Mouse (Mus musculus) midbrain, embryonic 13.5 days (tissue): Measurements from ENCODE around the gene Lce1e. TPM values are rescaled to one million over a fixed set of nuclear protein-coding genes. Genes with fewer than 3 reads are reported as not detected.

Experiments
- polyA plus RNA-seq: library from polyadenylated mRNA; unstranded; fragments of >200 nt; fragmentation: Nextera tagmentation; extraction: Ambion mirVana; gene quantifications from 2 replicates; pipeline ENCODE4 v1.2.1, GENCODE M21; 2015

Gene Lce1e
- polyA plus RNA-seq, 1 experiment from 2014 or later: not detected

Other genes with a start within 250 kb of the Lce1e start
- not detected in 2 replicates for gene Sprr1a, start 223.2 kb downstream of the Lce1e start, polyA plus RNA-seq
- gene Sprr4, start 208.6 kb downstream of the Lce1e start, polyA plus RNA-seq: not detected in 2 replicates
- not detected in 2 replicates for gene 2310046K23Rik, start 174.6 kb downstream of the Lce1e start, polyA plus RNA-seq
- not detected in 2 replicates for gene Ivl, start 135.3 kb downstream of the Lce1e start, polyA plus RNA-seq
- not detected in 2 replicates for gene Smcp, start 120.1 kb downstream of the Lce1e start, polyA plus RNA-seq
- gene 2210017I01Rik, start 101.6 kb downstream of the Lce1e start, polyA plus RNA-seq: not detected in 2 replicates
- not detected in 2 replicates for gene Lce6a, start 87.4 kb downstream of the Lce1e start, polyA plus RNA-seq
- gene Lce1a1, start 60.8 kb downstream of the Lce1e start, polyA plus RNA-seq: not detected in 2 replicates
- gene Lce1b, start 52.1 kb downstream of the Lce1e start, polyA plus RNA-seq: not detected in 2 replicates
- not detected in 2 replicates for gene Lce1a2, start 38.8 kb downstream of the Lce1e start, polyA plus RNA-seq
- not detected in 2 replicates for gene Lce1c, start 29.8 kb downstream of the Lce1e start, polyA plus RNA-seq
- not detected in 2 replicates for gene Lce1d, start 21.9 kb downstream of the Lce1e start, polyA plus RNA-seq
- gene Lce1f, start 11.3 kb upstream of the Lce1e start, polyA plus RNA-seq: not detected in 2 replicates
- not detected in 2 replicates for gene Gm38119, start 30.0 kb upstream of the Lce1e start, polyA plus RNA-seq
- gene Lce1g, start 43.3 kb upstream of the Lce1e start, polyA plus RNA-seq: not detected in 2 replicates
- not detected in 2 replicates for gene Lce1h, start 56.0 kb upstream of the Lce1e start, polyA plus RNA-seq
- gene Lce1i, start 69.8 kb upstream of the Lce1e start, polyA plus RNA-seq: not detected in 2 replicates
- not detected in 2 replicates for gene Lce1j, start 81.4 kb upstream of the Lce1e start, polyA plus RNA-seq
- gene Lce1k, start 98.8 kb upstream of the Lce1e start, polyA plus RNA-seq: not detected in 2 replicates
- gene Kprp, start 118.2 kb upstream of the Lce1e start, polyA plus RNA-seq: not detected in 2 replicates
- gene Lce1l, start 142.2 kb upstream of the Lce1e start, polyA plus RNA-seq: not detected in 2 replicates
- not detected in 2 replicates for gene 2310050C09Rik, start 161.1 kb upstream of the Lce1e start, polyA plus RNA-seq
- gene Lce3a, start 217.2 kb upstream of the Lce1e start, polyA plus RNA-seq: not detected in 2 replicates
- gene Lce3b, start 223.9 kb upstream of the Lce1e start, polyA plus RNA-seq: not detected in 2 replicates
- not detected in 2 replicates for gene Lce3c, start 235.4 kb upstream of the Lce1e start, polyA plus RNA-seq
- not detected in 2 replicates for gene Lce3d, start 248.3 kb upstream of the Lce1e start, polyA plus RNA-seq